Mouse (Mus musculus) brain, embryonic 14.5 days (tissue): ENCODE data around the gene Plin3.
A peak's percentile ranks its signal among the peaks of the same experiment; 100 is the strongest.

Experiments
- CTCF ChIP-seq: fragments of 200-500 bp; IDR thresholded peaks from 2 replicates; pipeline ENCODE4 v1.5.1; 2012; ENCODE audit warnings: inconsistent platforms, mild to moderate bottlenecking, moderate library complexity, borderline replicate concordance; ENCODE audit not compliant: insufficient read depth, insufficient read length; ENCODE audit errors: extremely low read depth
- POLR2A ChIP-seq: fragments of 200-500 bp; IDR thresholded peaks from 2 replicates; pipeline ENCODE4 v1.6.1; 2012; ENCODE audit warnings: mild to moderate bottlenecking, inconsistent platforms, borderline replicate concordance; ENCODE audit not compliant: poor library complexity, insufficient read depth, insufficient read length, severe bottlenecking; ENCODE audit errors: extremely low read depth

GRCm38 (mm10) chr17:56338909-56339308 is 46.2 kb upstream of the Plin3 start:
- TF ChIP-seq POLR2A = no peak
- peak; percentile 47; the same call in 1 of the 2 replicates for TF ChIP-seq CTCF
